ENCODE assay signal across 15 mouse cellular contexts in the genomic region with DNA sequence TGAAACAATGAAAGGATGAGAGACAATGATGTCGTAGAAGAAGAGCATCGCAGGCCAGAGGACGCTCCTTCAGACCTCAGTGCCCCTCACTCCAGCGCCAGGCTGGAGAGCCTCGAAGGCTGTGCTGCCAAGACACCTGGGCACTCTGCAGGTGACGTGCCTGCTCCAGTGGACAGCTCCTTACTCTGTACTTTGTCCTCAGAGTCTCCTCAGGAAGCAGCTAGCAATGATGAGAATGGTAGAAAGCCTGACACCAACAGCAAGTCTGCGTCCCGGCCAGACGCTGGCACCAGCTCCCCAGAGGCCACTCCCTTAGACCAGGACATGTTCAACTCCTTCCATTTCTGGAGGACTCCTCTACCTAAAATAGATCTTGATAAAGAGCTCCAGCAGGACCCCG.
"Had no signal": no experiment of that assay in that cellular context is flagged by ENCODE, and none has a peak within 500 bp of the region (broad histone marks: within the 10 kb centered on the region; RNA-seq: fewer than 3 reads in every experiment).

No protein-coding gene starts in this region.

- DNase-seq: lung, adult 18-20 months; lung, embryonic 14.5 days; lung, postnatal 10 days; lung, postnatal 4 days; midbrain, embryonic 14.5 days; right cerebral cortex, postnatal 14 days; thymus, adult 2 months; thymus, postnatal 25 days; thymus, postnatal 4 days had no signal

- H3K4me2 ChIP-seq: lung, embryonic 14.5 days; midbrain, embryonic 12.5 days; neural tube, embryonic 12.5 days; stomach, embryonic 15.5 days had no signal

- H3K4me1 ChIP-seq: stomach, embryonic 15.5 days had no signal

- H3K27ac ChIP-seq: midbrain, embryonic 10.5 days; midbrain, embryonic 12.5 days; neural tube, embryonic 12.5 days; stomach, embryonic 15.5 days; stomach, postnatal 0 days had no signal

- ATAC-seq: midbrain, embryonic 16.5 days had no signal

- H3K27me3 ChIP-seq: midbrain, embryonic 12.5 days; neural tube, embryonic 12.5 days; stomach, embryonic 15.5 days had no signal

- H3K4me3 ChIP-seq: midbrain, embryonic 10.5 days; midbrain, embryonic 12.5 days; neural tube, embryonic 12.5 days; stomach, embryonic 15.5 days had no signal

- H3K9me3 ChIP-seq: midbrain, embryonic 10.5 days; midbrain, embryonic 12.5 days; neural tube, embryonic 12.5 days; stomach, embryonic 15.5 days had no signal

- H3K9ac ChIP-seq: lung, embryonic 14.5 days; midbrain, embryonic 12.5 days; neural tube, embryonic 12.5 days; stomach, embryonic 15.5 days had no signal
